In the genomic region with DNA sequence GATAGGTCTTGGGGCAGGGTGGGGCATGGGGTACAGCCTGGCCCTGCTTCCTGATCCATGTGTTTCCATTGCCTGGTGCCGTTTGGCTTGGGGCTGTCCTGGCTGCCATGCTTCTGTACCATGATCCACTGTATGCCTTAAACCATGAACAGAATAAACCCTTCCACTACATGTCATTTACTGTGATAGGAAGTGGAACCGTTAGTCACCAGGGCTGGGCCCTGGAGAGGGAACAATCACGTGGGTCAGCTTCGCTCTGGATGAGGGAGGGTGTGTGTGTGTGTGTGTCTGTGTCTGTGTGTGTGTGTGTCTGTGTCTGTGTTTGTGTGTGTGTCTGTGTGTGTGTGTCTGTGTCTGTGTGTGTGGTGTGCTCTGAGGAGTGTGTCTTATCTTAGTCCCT, we compare ENCODE assay signal across 18 mouse cellular contexts.
A peak's percentile ranks its signal among the peaks of the same experiment; 100 is the strongest.
DNase-seq lines count a peak whose midpoint lies in the region; ATAC-seq and TF ChIP-seq lines count a peak whose summit lies in the region.
"Had no signal": no experiment of that assay in that cellular context is flagged by ENCODE, and none has a peak within 500 bp of the region (broad histone marks: within the 10 kb centered on the region; RNA-seq: fewer than 3 reads in every experiment).

No protein-coding gene starts in this region.

- H3K27ac ChIP-seq in kidney, adult 2 months (ENCODE audit: insufficient read depth, low read depth, low read length) = no peak overlapping the region
- H3K27ac ChIP-seq: embryonic facial prominence, embryonic 12.5 days; forebrain, embryonic 12.5 days; hindbrain, embryonic 10.5 days; hindbrain, embryonic 14.5 days had no signal

- H3K4me3 ChIP-seq in kidney, adult 2 months (ENCODE audit: insufficient read depth, low read depth, low read length) = no peak overlapping the region
- H3K4me3 ChIP-seq: embryonic facial prominence, embryonic 12.5 days; forebrain, embryonic 12.5 days; heart, embryonic 12.5 days; hindbrain, embryonic 10.5 days had no signal

- 67% methylated on average over 4 of the region's 4 CpGs for WGBS in kidney, adult 2 months

- DNase-seq in thymus, postnatal 4 days = peak; percentile 24
- no peak for DNase-seq in thymus, adult 18-20 months
- no peak for DNase-seq in kidney, adult 2 months
- no peak for DNase-seq in neural tube, embryonic 10.5 days (ENCODE audit: extremely low spot score, low spot score)
- DNase-seq: adrenal gland, postnatal 14 days; cerebellum, adult 2 months; cerebellum, postnatal 10 days; gastrocnemius, postnatal 14 days had no signal

- no peak for TF ChIP-seq POLR2A in kidney, adult 2 months (IDR thresholded peaks at IDR 0.05; ENCODE audit: low read depth, low read length)

- no peaks in the 10 kb centered on the region for H3K4me1 ChIP-seq in kidney, adult 2 months (ENCODE audit: control insufficient read depth, insufficient read depth, low read length)
- H3K4me1 ChIP-seq: forebrain, embryonic 12.5 days; heart, embryonic 12.5 days had no signal

- no peaks in the 10 kb centered on the region for H3K27me3 ChIP-seq in kidney, adult 2 months (replicated peaks; ENCODE audit: control insufficient read depth, insufficient read depth, low read length)
- H3K27me3 ChIP-seq: embryonic facial prominence, embryonic 12.5 days; forebrain, embryonic 12.5 days; heart, embryonic 12.5 days; Patski had no signal

- no peaks in the 10 kb centered on the region for H3K36me3 ChIP-seq in kidney, adult 2 months (ENCODE audit: control insufficient read depth, insufficient read depth, low read length)
- H3K36me3 ChIP-seq: embryonic facial prominence, embryonic 12.5 days; hindbrain, embryonic 10.5 days had no signal

- no peak for TF ChIP-seq CTCF in kidney, adult 2 months (conservative IDR thresholded peaks at IDR 0.05; ENCODE audit: insufficient read depth, insufficient read length, low read depth, low read length)

- peak; percentile 53 for ATAC-seq in common myeloid progenitor, adult 5-6 weeks (replicated peaks; ENCODE audit: low read depth, poor library complexity, severe bottlenecking)
- peak; percentile 54 for ATAC-seq in megakaryocyte progenitor cell, adult 5-6 weeks (replicated peaks; ENCODE audit: poor library complexity)
- ATAC-seq: activated CD4-positive, CD25-positive, alpha-beta regulatory T cell, adult 4 months; forebrain, embryonic 16.5 days; Patski had no signal
